Mouse (Mus musculus): ENCODE measurements around the gene Ergic1.

The Ergic1 gene

GRCm38 (mm10) chr17:26537722-26538471 lies 23.4 kb upstream of the Ergic1 start:
- DNase-seq (ENCODE audit: extremely low spot score, low spot score), result no peak

- no peak for DNase-seq (ENCODE audit: extremely low spot score, low spot score)
Observed at GRCm38 (mm10) chr17:26540083-26540482, 21.2 kb upstream of the Ergic1 start.

DNA sequence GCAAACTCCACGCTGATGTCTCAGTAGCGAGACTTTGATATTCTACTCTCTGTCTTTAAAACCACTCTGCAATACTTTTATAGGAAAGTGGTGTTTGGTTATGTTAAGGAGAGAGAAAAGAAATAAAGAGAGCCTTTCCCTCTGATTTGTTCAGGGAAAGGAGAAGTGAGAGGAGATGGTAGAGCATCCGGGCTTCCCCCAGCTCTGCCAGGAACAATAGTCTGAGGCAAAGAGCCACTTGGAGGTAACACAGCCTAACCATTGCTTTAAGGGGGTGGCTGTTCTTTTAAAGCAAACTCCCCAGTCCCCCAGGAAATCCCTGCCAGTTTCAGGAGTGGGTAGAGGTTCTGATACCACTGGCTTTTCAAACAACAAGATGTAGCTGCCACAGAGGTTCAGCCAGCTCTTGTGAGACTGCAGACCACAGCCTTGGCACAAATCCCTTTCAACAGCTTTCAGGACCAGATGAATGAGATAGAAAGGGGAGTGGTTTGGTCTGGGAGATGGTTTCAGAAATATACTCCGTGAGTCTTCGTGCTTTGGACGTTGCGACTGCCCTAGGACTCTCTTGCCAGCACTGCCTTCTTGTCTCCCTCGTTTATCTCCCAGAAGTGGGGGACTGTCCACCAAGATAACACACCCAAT lies 16.8 kb upstream of the Ergic1 start:
- DNase-seq (ENCODE audit: extremely low spot score, low spot score), result no peak

DNA sequence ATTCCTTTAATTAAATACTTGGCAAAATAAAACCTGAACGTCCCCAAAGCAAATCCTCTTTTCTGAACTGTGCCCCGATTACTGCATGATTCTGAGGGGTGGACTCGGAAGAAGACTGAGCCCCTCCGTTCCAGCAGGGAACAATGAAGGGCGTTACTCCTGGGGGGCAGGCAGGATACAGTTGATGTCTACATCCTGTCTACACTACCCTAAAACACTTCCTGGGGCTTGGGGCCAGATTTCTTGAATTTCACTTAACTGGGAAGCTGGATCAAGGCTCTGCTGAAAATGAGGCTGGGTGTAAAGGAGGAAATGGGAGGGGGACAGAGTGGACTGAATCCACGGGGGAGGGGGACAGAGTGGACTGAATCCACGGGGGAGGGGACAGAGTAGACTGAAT lies 13.5 kb upstream of the Ergic1 start:
- DNase-seq (ENCODE audit: extremely low spot score, low spot score), result no peak

DNA sequence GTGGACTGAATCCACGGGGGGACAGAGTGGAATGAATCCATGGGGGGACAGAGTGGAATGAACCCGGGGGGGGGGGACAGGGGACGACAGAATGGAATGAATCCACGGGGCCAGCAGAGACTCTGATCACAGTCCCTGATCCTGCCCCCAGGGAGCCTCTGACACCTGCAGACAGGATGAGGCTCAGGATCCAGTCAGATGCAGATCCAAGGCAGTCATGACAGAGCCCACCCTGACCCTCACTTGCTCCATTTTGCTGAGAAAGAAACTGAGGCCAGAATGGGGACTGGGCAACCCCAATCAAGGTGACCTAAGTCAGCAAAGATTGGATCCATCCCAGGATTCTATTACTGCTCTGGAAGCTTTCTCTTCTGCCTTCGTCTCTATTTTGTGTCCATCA lies 12.7 kb upstream of the Ergic1 start:
- DNase-seq (ENCODE audit: extremely low spot score, low spot score), result no peak

GRCm38 (mm10) chr17:26549148-26549809 lies 12.0 kb upstream of the Ergic1 start:
- DNase-seq (ENCODE audit: extremely low spot score, low spot score), result no peak

GRCm38 (mm10) chr17:26551104-26551503 lies 10.2 kb upstream of the Ergic1 start:
- no peak for DNase-seq (ENCODE audit: extremely low spot score, low spot score)

DNA sequence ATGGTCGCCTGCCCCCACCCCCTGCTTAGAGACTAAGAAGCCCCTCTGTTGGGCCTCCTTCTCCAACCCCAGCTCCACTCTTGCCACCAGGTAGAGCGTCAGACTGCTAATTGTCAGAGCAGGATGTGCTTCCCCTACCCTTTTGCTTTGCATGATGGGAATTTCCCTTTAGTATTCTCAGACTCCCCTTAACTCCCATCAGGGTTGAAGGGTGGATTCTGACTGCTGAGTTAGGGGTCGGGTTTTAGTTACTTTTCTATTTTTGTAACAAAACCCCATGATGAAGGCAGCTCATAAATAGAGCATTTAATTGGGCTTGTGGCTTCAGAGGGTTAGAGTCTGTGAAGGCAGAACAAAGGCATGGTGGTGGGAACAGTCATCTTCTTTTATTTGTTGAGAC lies 8.3 kb upstream of the Ergic1 start:
- DNase-seq (ENCODE audit: extremely low spot score, low spot score), result no peak

DNA sequence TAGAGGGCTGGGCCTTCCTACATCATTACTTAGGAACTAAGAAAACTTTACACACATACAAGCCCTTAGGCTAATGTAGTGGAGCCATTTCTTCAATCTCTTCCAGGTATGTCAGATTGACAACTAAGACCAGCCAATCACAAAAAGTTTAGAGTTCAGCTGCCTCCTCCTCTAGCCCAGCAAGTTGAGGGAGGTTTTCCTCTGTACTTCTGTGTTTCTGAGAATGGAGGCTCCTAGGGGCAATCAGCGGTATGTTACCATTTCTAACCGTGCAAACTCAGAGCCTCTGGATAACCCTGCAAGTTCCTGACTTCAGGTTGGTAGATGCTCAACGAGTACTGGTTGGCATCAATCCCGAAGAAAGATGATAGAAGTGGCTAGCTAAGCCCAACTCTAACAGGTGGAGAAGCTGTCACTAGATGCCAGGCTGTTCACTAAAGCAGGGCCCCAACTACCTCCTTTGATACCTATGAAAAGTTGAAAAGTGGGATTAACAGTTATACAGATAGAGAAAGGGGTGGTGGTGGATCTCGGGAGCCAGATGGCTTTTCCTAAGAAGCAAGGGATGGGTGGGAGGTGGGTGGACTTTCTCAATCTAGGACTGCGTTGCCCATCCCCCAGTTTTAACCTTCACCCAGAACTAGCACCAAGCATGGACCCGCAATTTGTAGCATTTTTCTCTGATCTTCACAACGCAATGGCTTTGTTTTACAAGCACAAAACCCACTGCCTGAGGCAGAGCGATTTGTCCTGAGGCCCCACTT lies 581 bp upstream of the Ergic1 start:
- no peak for DNase-seq (ENCODE audit: extremely low spot score, low spot score)

DNA sequence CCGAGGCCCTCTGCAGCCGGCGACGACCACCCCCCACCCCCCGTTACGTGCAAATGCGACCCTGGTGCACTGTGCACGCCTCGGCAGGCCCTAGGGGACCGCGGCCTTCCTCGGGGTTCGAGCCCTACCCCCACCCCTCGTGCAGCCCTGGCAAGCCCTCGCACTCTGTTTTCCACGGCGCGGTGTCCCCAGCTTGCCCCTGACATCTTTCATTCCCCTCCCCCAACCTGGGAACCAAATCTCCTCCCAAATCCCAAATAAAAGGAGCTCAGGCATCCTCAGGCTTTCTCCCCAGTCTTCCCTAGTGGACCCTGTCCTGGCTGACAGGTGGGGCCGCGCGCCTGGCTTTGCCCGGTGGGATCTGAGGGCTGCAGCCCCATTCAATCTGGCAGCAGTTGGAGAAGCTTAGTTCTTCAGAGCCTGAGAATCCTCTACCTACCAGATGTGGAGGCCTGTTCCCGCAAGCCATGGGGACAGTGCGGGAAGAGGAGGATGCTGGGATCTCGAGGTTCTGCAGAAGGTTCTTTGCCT lies 427 bp downstream of the Ergic1 start, which contains the start of gene Dusp1:
Dusp1 (minus strand) TSS at position 478 of the 531 bp plus-strand sequence.
- no peak for DNase-seq (ENCODE audit: extremely low spot score, low spot score)

GRCm38 (mm10) chr17:26562292-26562691 lies 1.0 kb downstream of the Ergic1 start:
- no peak for DNase-seq (ENCODE audit: extremely low spot score, low spot score)

GRCm38 (mm10) chr17:26563476-26563875 lies 2.2 kb downstream of the Ergic1 start:
- DNase-seq (ENCODE audit: extremely low spot score, low spot score), result no peak

DNA sequence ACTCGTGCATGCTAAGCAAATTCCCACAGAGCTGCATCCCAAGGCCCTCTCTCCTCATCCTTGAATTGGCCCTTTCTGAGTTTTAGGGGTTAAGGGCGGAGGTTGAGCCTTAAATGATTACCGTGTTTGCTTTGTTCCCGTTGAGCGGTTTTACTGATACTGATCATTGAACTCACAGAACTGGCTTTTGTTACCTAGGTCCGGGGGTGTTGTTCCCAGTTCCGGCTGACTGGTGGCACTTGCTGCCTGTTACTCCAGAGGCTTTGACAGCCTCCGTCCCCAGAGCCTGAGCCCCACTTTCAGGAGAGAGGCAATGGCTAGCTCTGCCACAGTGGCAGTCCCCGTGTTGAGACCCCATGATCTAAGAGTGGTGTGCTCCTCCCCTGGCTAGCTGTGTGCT lies 3.1 kb downstream of the Ergic1 start:
- DNase-seq (ENCODE audit: extremely low spot score, low spot score), result no peak

DNA sequence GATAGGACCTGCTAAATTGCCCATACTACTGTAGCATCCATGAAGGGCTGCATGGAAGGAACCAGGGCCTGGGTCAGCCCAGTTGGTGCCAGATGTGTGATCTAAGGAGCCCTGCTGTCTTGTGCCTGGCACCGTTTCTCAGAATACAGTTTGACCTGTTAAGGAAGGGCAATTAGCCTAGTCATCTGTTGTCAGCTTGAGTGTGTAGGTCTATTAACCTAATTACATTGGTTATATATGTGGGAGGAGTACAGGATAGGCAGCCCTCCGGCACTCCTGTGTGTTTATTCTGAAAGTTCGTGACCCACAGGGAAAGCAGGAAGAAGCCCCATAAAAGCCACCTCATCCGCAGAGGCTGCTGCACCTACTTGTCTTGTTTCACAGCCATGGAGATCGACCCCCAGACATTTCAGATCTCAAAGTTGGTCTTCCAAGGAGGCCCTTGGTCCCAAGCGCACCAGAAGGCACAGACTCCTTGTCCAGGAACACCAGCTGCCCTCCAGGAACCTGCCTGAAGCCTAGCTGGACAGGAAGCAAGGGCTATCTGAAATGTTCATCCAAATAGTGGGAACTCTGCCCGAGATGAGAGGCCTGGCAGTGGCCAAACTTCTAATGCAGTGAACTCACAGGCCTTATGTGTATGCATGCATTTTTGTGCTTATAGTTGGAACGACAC lies 6.0 kb downstream of the Ergic1 start:
- no peak for DNase-seq (ENCODE audit: extremely low spot score, low spot score)

GRCm38 (mm10) chr17:26567818-26568173 lies 6.5 kb downstream of the Ergic1 start:
- DNase-seq (ENCODE audit: extremely low spot score, low spot score), result no peak

GRCm38 (mm10) chr17:26569594-26570350 lies 8.5 kb downstream of the Ergic1 start:
- DNase-seq (ENCODE audit: extremely low spot score, low spot score), result no peak

GRCm38 (mm10) chr17:26570651-26571118 lies 9.4 kb downstream of the Ergic1 start:
- DNase-seq (ENCODE audit: extremely low spot score, low spot score), result no peak

GRCm38 (mm10) chr17:26571377-26571776 lies 10.1 kb downstream of the Ergic1 start:
- no peak for DNase-seq (ENCODE audit: extremely low spot score, low spot score)

GRCm38 (mm10) chr17:26572265-26572664 lies 11.0 kb downstream of the Ergic1 start:
- no peak for DNase-seq (ENCODE audit: extremely low spot score, low spot score)

- no peak for DNase-seq (ENCODE audit: extremely low spot score, low spot score)
Observed at GRCm38 (mm10) chr17:26574118-26574517, 12.8 kb downstream of the Ergic1 start.

Measured in neural tube, embryonic 10.5 days (tissue).